Mouse (Mus musculus) stomach, embryonic 15.5 days (tissue): ENCODE measurements at regions not wholly inside any gene's neighbourhood (a gene's known extent, or its start where the extent isn't known, plus 50 kb on each side); places are given as distances from the start of the nearest gene placed in this dataset.
A peak's percentile ranks its signal among the peaks of the same experiment; 100 is the strongest.

Experiments used
- ATAC-seq: fragments of 200-750 bp; cut with Nextera tagmentation; 2 replicates; pipeline ENCODE4 v1.8.0; 2017; ENCODE audit warnings: low read depth, moderate number of reproducible peaks, moderate TSS enrichment; ENCODE audit not compliant: insufficient read depth, low FRiP score
- H3K27ac ChIP-seq: fragments of 300-500 bp; sonication (generic); 2 replicates; pipeline ENCODE4 v1.5.1; 2015; ENCODE audit warnings: mild to moderate bottlenecking, inconsistent platforms
- H3K27me3 ChIP-seq: fragments of 300-500 bp; sonication (generic); replicated peaks from 2 replicates; pipeline ENCODE4 v1.6.1; 2015; ENCODE audit warnings: inconsistent platforms
- H3K36me3 ChIP-seq: fragments of 300-500 bp; sonication (generic); 2 replicates; pipeline ENCODE4 v1.6.1; 2015; ENCODE audit warnings: inconsistent platforms
- H3K4me1 ChIP-seq: fragments of 300-500 bp; sonication (generic); 2 replicates; pipeline ENCODE4 v1.6.1; 2015; ENCODE audit warnings: inconsistent platforms
- H3K4me2 ChIP-seq: fragments of 300-500 bp; sonication (generic); 2 replicates; pipeline ENCODE4 v1.6.1; 2015; ENCODE audit warnings: mild to moderate bottlenecking, inconsistent platforms
- H3K4me3 ChIP-seq: fragments of 300-500 bp; sonication (generic); replicated peaks from 2 replicates; pipeline ENCODE4 v1.5.1; 2015; ENCODE audit warnings: inconsistent platforms
- H3K9ac ChIP-seq: fragments of 300-500 bp; sonication (generic); 2 replicates; pipeline ENCODE4 v1.6.1; 2015; ENCODE audit warnings: inconsistent platforms
- H3K9me3 ChIP-seq: fragments of 300-500 bp; sonication (generic); 2 replicates; pipeline ENCODE4 v1.6.1; 2016; ENCODE audit warnings: inconsistent platforms
- WGBS: fragments of 180-500 bp; shearing (Covaris S2); methylation state at CpG from one replicate; pipeline ENCODE4 v1.1.7; 2015; 5-methylcytosine and 5-hydroxymethylcytosine counted together

- H3K4me1 ChIP-seq = peaks cover 32% of the 10 kb centered on the region
- 50% methylated on average over 1 of the region's 1 CpGs for WGBS
- no peaks in the 10 kb centered on the region for H3K9me3 ChIP-seq
- no peak overlapping the region for H3K9ac ChIP-seq
- no peaks in the 10 kb centered on the region for H3K27me3 ChIP-seq
- no peak for ATAC-seq
- H3K4me2 ChIP-seq = no peak overlapping the region
- no peak overlapping the region for H3K4me3 ChIP-seq
- H3K36me3 ChIP-seq = no peaks in the 10 kb centered on the region
- peak overlapping the region; percentile 80 for H3K27ac ChIP-seq
Measured at GRCm38 (mm10) chr12:109946936-109947335, 331.9 kb upstream of the Dio3 start.

- H3K9ac ChIP-seq = no peak overlapping the region
- no peaks in the 10 kb centered on the region for H3K9me3 ChIP-seq
- no peak overlapping the region for H3K27ac ChIP-seq
- H3K4me1 ChIP-seq = peaks cover 32% of the 10 kb centered on the region
- 63% methylated on average over 7 of the region's 7 CpGs for WGBS
- no peaks in the 10 kb centered on the region for H3K27me3 ChIP-seq
- no peaks in the 10 kb centered on the region for H3K36me3 ChIP-seq
- no peak overlapping the region for H3K4me3 ChIP-seq
- ATAC-seq = no peak
- no peak overlapping the region for H3K4me2 ChIP-seq
Measured at GRCm38 (mm10) chr12:109947886-109948433, 330.9 kb upstream of the Dio3 start.

GRCm38 (mm10) chr12:109948434-109948984 lies 330.4 kb upstream of the Dio3 start:
- H3K36me3 ChIP-seq = no peaks in the 10 kb centered on the region

GRCm38 (mm10) chr12:109949231-109949965 lies 329.5 kb upstream of the Dio3 start:
- Histone ChIP-seq H3K4me1 (peaks cover 32% of the 10 kb centered on the region), H3K4me2 (no peak overlapping the region), H3K4me3 (no peak overlapping the region), H3K27ac (no peak overlapping the region), H3K27me3 (no peaks in the 10 kb centered on the region), H3K9me3 (no peaks in the 10 kb centered on the region), H3K9ac (no peak overlapping the region), H3K36me3 (no peaks in the 10 kb centered on the region)
- peak; percentile 29; the same call in 1 of the 2 replicates for ATAC-seq
- 75% methylated on average over 17 of the region's 17 CpGs for WGBS

More at GRCm38 (mm10) chr12:109948434-109948984, 330.4 kb upstream of the Dio3 start:
- no peak overlapping the region for H3K27ac ChIP-seq
- no peak overlapping the region for H3K4me3 ChIP-seq
- no peak overlapping the region for H3K9ac ChIP-seq
- no peak overlapping the region for H3K4me2 ChIP-seq
- 51% methylated on average over 16 of the region's 16 CpGs for WGBS
- H3K4me1 ChIP-seq = peaks cover 32% of the 10 kb centered on the region
- no peak for ATAC-seq
- no peaks in the 10 kb centered on the region for H3K27me3 ChIP-seq
- H3K9me3 ChIP-seq = no peaks in the 10 kb centered on the region

GRCm38 (mm10) chr12:109950632-109951031 lies 328.2 kb upstream of the Dio3 start:
- ATAC-seq = no peak
- WGBS = 54% methylated on average over 6 of the region's 6 CpGs

GRCm38 (mm10) chr12:109951473-109951872 lies 327.4 kb upstream of the Dio3 start:
- H3K27ac ChIP-seq = no peak overlapping the region
- ATAC-seq = no peak
- H3K9me3 ChIP-seq = no peaks in the 10 kb centered on the region
- no peaks in the 10 kb centered on the region for H3K27me3 ChIP-seq
- peaks cover 26% of the 10 kb centered on the region; the same call in 1 of the 2 replicates for H3K4me1 ChIP-seq
- H3K4me3 ChIP-seq = no peak overlapping the region
- 86% methylated on average over 12 of the region's 12 CpGs for WGBS
- H3K9ac ChIP-seq = no peak overlapping the region
- no peaks in the 10 kb centered on the region for H3K36me3 ChIP-seq
- H3K4me2 ChIP-seq = no peak overlapping the region

More at GRCm38 (mm10) chr12:109950632-109951031, 328.2 kb upstream of the Dio3 start:
- Histone ChIP-seq H3K27ac (no peak overlapping the region), H3K4me2 (no peak overlapping the region), H3K36me3 (no peaks in the 10 kb centered on the region), H3K9me3 (no peaks in the 10 kb centered on the region), H3K4me1 (peaks cover 28% of the 10 kb centered on the region; the same call in 1 of the 2 replicates), H3K9ac (no peak overlapping the region), H3K4me3 (no peak overlapping the region), H3K27me3 (no peaks in the 10 kb centered on the region)

GRCm38 (mm10) chr12:109951884-109952456 lies 326.9 kb upstream of the Dio3 start:
- no peak overlapping the region for H3K27ac ChIP-seq
- no peaks in the 10 kb centered on the region for H3K9me3 ChIP-seq
- H3K4me2 ChIP-seq = no peak overlapping the region
- H3K9ac ChIP-seq = no peak overlapping the region
- H3K4me1 ChIP-seq = peaks cover 21% of the 10 kb centered on the region; the same call in 1 of the 2 replicates
- H3K27me3 ChIP-seq = no peaks in the 10 kb centered on the region
- 82% methylated on average over 10 of the region's 10 CpGs for WGBS
- ATAC-seq = no peak
- H3K36me3 ChIP-seq = no peaks in the 10 kb centered on the region
- no peak overlapping the region for H3K4me3 ChIP-seq

GRCm38 (mm10) chr12:109952933-109953332 lies 325.9 kb upstream of the Dio3 start:
- H3K9ac ChIP-seq = no peak overlapping the region
- no peaks in the 10 kb centered on the region for H3K36me3 ChIP-seq

GRCm38 (mm10) chr12:109957305-109957704 lies 321.6 kb upstream of the Dio3 start:
- Histone ChIP-seq H3K27ac (no peak overlapping the region), H3K4me1 (peaks cover 7% of the 10 kb centered on the region; the same call in 1 of the 2 replicates), H3K4me2 (no peak overlapping the region), H3K27me3 (no peaks in the 10 kb centered on the region), H3K9ac (no peak overlapping the region), H3K36me3 (no peaks in the 10 kb centered on the region), H3K9me3 (no peaks in the 10 kb centered on the region), H3K4me3 (no peak overlapping the region)
- 69% methylated on average over 3 of the region's 3 CpGs for WGBS
- no peak for ATAC-seq

More at GRCm38 (mm10) chr12:109952933-109953332, 325.9 kb upstream of the Dio3 start:
- H3K27ac ChIP-seq = no peak overlapping the region
- H3K4me2 ChIP-seq = no peak overlapping the region
- H3K4me3 ChIP-seq = no peak overlapping the region
- ATAC-seq = no peak
- no peaks in the 10 kb centered on the region for H3K9me3 ChIP-seq
- H3K4me1 ChIP-seq = peaks cover 21% of the 10 kb centered on the region; the same call in 1 of the 2 replicates
- 60% methylated on average over 3 of the region's 3 CpGs for WGBS
- no peaks in the 10 kb centered on the region for H3K27me3 ChIP-seq

GRCm38 (mm10) chr12:109958357-109959085 lies 320.3 kb upstream of the Dio3 start:
- no peak overlapping the region for H3K4me3 ChIP-seq
- no peaks in the 10 kb centered on the region for H3K27me3 ChIP-seq
- H3K9ac ChIP-seq = no peak overlapping the region
- H3K36me3 ChIP-seq = no peaks in the 10 kb centered on the region
- H3K4me2 ChIP-seq = no peak overlapping the region
- no peaks in the 10 kb centered on the region for H3K9me3 ChIP-seq
- ATAC-seq = peak; percentile 86
- H3K4me1 ChIP-seq = peaks cover 7% of the 10 kb centered on the region; the same call in 1 of the 2 replicates
- WGBS = 43% methylated on average over 18 of the region's 18 CpGs
- H3K27ac ChIP-seq = no peak overlapping the region

- H3K4me2 ChIP-seq = no peak overlapping the region
- H3K4me3 ChIP-seq = no peak overlapping the region
- 87% methylated on average over 12 of the region's 12 CpGs for WGBS
- no peaks in the 10 kb centered on the region for H3K4me1 ChIP-seq
- no peak overlapping the region for H3K27ac ChIP-seq
- H3K9me3 ChIP-seq = no peaks in the 10 kb centered on the region
- ATAC-seq = no peak
- no peaks in the 10 kb centered on the region for H3K36me3 ChIP-seq
- no peak overlapping the region for H3K9ac ChIP-seq
- no peaks in the 10 kb centered on the region for H3K27me3 ChIP-seq
Measured at GRCm38 (mm10) chr12:109966776-109967175, 312.1 kb upstream of the Dio3 start.
